Mouse (Mus musculus) CH12.LX (cell line): ENCODE measurements around the gene Lmod3. TPM values are rescaled to one million over a fixed set of nuclear protein-coding genes. Genes with fewer than 3 reads are reported as not detected.

ENCODE experiments used
- DNase-seq: peaks from one replicate; pipeline ENCODE4 v3.0.0-alpha.2; 2013; ENCODE audit errors: extremely low read depth
- H3K27ac ChIP-seq: 2 replicates; pipeline ENCODE4 v1.5.1; 2012; ENCODE audit warnings: low read depth, mild to moderate bottlenecking, control low read depth, moderate library complexity; ENCODE audit not compliant: insufficient read depth
- H3K27me3 ChIP-seq: replicated peaks from 2 replicates; pipeline ENCODE3; 2012; ENCODE audit warnings: inconsistent platforms
- H3K36me3 ChIP-seq, 2 experiments: replicated peaks in 1 of 2; 2 replicates each; pipeline versions ENCODE3 to v1.6.1; 2012; ENCODE audit warnings: inconsistent platforms in 1 of 2, low read length in 1 of 2, mild to moderate bottlenecking in 1 of 2, mixed read lengths in 1 of 2, moderate library complexity in 1 of 2; ENCODE audit not compliant: control insufficient read depth in 1 of 2, insufficient read depth in 1 of 2
- H3K4me1 ChIP-seq, 2 experiments: 2 replicates each; pipeline ENCODE4 v1.6.1; 2012; ENCODE audit warnings: inconsistent platforms in 1 of 2, moderate library complexity in 1 of 2; ENCODE audit not compliant: insufficient read depth in 2 of 2, control insufficient read depth in 1 of 2
- H3K4me2 ChIP-seq: 2 replicates; pipeline ENCODE4 v1.6.1; 2012; ENCODE audit warnings: low read depth, mild to moderate bottlenecking, control low read depth; ENCODE audit not compliant: poor library complexity, insufficient read depth, severe bottlenecking
- H3K4me3 ChIP-seq, 3 experiments: fragments of 150-350 bp in 1 of 3; sonication (generic) in 1 of 3; replicated peaks in 1 of 3; 2 replicates each; pipeline versions ENCODE3 to v1.5.1; 2011 to 2012; ENCODE audit warnings: low read depth in 2 of 3, low read length in 2 of 3, mild to moderate bottlenecking in 2 of 3, moderate library complexity in 2 of 3, control low read depth in 1 of 3, improper control_type of control experiment in 1 of 3, inconsistent platforms in 1 of 3, mixed read lengths in 1 of 3; ENCODE audit not compliant: poor library complexity in 1 of 3
- H3K79me2 ChIP-seq: replicated peaks from 2 replicates; pipeline ENCODE4 v1.6.1; 2012; ENCODE audit warnings: mild to moderate bottlenecking, moderate library complexity; ENCODE audit not compliant: control insufficient read depth, poor library complexity, insufficient read depth, severe bottlenecking; ENCODE audit errors: extremely low read depth
- H3K9ac ChIP-seq: 2 replicates; pipeline ENCODE4 v1.6.1; 2012; ENCODE audit warnings: low read depth, mild to moderate bottlenecking, control low read depth, moderate library complexity; ENCODE audit not compliant: insufficient read depth
- H3K9me3 ChIP-seq: replicated peaks from 2 replicates; pipeline ENCODE3; 2012; ENCODE audit warnings: low read length, inconsistent platforms, mixed read lengths
- CTCF ChIP-seq, 2 experiments: IDR thresholded peaks in 1 of 2; conservative IDR thresholded peaks in 1 of 2; 2 replicates each; pipeline ENCODE4 v1.5.1; 2011 to 2012; ENCODE audit warnings: low read depth in 2 of 2, low read length in 2 of 2, improper control_type of control experiment in 1 of 2, inconsistent platforms in 1 of 2, mild to moderate bottlenecking in 1 of 2, moderate library complexity in 1 of 2
- ELF1 ChIP-seq: IDR thresholded peaks from 2 replicates; pipeline ENCODE4 v1.6.1; 2014; ENCODE audit warnings: low read depth, mild to moderate bottlenecking, inconsistent platforms, low read length, improper control_type of control experiment
- ETS1 ChIP-seq: conservative IDR thresholded peaks from 2 replicates; pipeline ENCODE4 v1.6.1; 2012; ENCODE audit warnings: low read depth, mild to moderate bottlenecking, inconsistent platforms, low read length, improper control_type of control experiment, moderate library complexity
- IRF4 ChIP-seq: IDR thresholded peaks from 2 replicates; pipeline ENCODE4 v1.6.1; 2014; ENCODE audit warnings: low read depth, mild to moderate bottlenecking, inconsistent platforms, low read length, improper control_type of control experiment
- JUN ChIP-seq: IDR thresholded peaks from 2 replicates; pipeline ENCODE4 v1.6.1; 2011; ENCODE audit warnings: low read depth, mild to moderate bottlenecking, low read length, improper control_type of control experiment, moderate library complexity; ENCODE audit not compliant: insufficient read depth
- KAT2A ChIP-seq: IDR thresholded peaks from 2 replicates; pipeline ENCODE4 v1.6.1; 2012; ENCODE audit warnings: low read length, improper control_type of control experiment, inconsistent platforms; ENCODE audit not compliant: insufficient replicate concordance
- MAX ChIP-seq: IDR thresholded peaks from 2 replicates; pipeline ENCODE4 v1.6.1; 2011; ENCODE audit warnings: low read length, improper control_type of control experiment
- MXI1 ChIP-seq: IDR thresholded peaks from 2 replicates; pipeline ENCODE4 v1.6.1; 2011; ENCODE audit warnings: mild to moderate bottlenecking, low read depth, low read length, improper control_type of control experiment
- MYC ChIP-seq: IDR thresholded peaks from 2 replicates; pipeline ENCODE4 v1.6.1; 2011; ENCODE audit warnings: low read depth, mild to moderate bottlenecking, improper control_type of control experiment, low read length
- NELFE ChIP-seq: IDR thresholded peaks from 2 replicates; pipeline ENCODE4 v1.6.1; 2011; ENCODE audit warnings: low read depth, low read length, improper control_type of control experiment
- PAX5 ChIP-seq: IDR thresholded peaks from 2 replicates; pipeline ENCODE4 v1.6.1; 2012; ENCODE audit warnings: low read length, inconsistent platforms, mixed read lengths
- POLR2A ChIP-seq: IDR thresholded peaks from 2 replicates; pipeline ENCODE4 v1.6.1; 2011; ENCODE audit warnings: low read depth, mild to moderate bottlenecking, improper control_type of control experiment, low read length
- POLR2AphosphoS2 ChIP-seq: IDR thresholded peaks from 2 replicates; pipeline ENCODE4 v1.6.1; 2011; ENCODE audit warnings: low read depth, low read length, improper control_type of control experiment
- RAD21 ChIP-seq: IDR thresholded peaks from 2 replicates; pipeline ENCODE4 v1.6.1; 2011; ENCODE audit warnings: low read depth, mild to moderate bottlenecking, low read length, improper control_type of control experiment, moderate library complexity
- RCOR1 ChIP-seq: conservative IDR thresholded peaks from 2 replicates; pipeline ENCODE4 v1.6.1; 2012; ENCODE audit warnings: low read depth, mild to moderate bottlenecking, inconsistent platforms, low read length, improper control_type of control experiment
- SMC3 ChIP-seq: IDR thresholded peaks from 2 replicates; pipeline ENCODE4 v1.6.1; 2011; ENCODE audit warnings: low read depth, low read length, improper control_type of control experiment
- TCF12 ChIP-seq: IDR thresholded peaks from 2 replicates; pipeline ENCODE4 v1.6.1; 2014; ENCODE audit warnings: low read depth, mild to moderate bottlenecking, inconsistent platforms, low read length, improper control_type of control experiment
- USF1 ChIP-seq: IDR thresholded peaks from 2 replicates; pipeline ENCODE4 v1.6.1; 2014; ENCODE audit warnings: low read depth, mild to moderate bottlenecking, inconsistent platforms, low read length, improper control_type of control experiment
- USF2 ChIP-seq: conservative IDR thresholded peaks from 2 replicates; pipeline ENCODE4 v1.6.1; 2011; ENCODE audit warnings: low read depth, low read length, improper control_type of control experiment
- ZC3H11A ChIP-seq: IDR thresholded peaks from 2 replicates; pipeline ENCODE4 v1.6.1; 2012; ENCODE audit warnings: low read depth, mild to moderate bottlenecking, inconsistent platforms, low read length, improper control_type of control experiment
- dilution Hi-C: fragments of 300-500 bp; cut with MboI; formaldehyde crosslinking; loops from 2 replicates; pipeline ENCODE4 v1.14.3; 2020; ENCODE audit warnings: low sequenced_read_pairs; ENCODE audit not compliant: extremely low pct_unique_long_range_greater_than_20kb, extremely low pct_ligation_motif_present
- in situ Hi-C: fragments of 300-500 bp; cut with MboI; formaldehyde crosslinking; loops from 3 replicates; pipeline ENCODE4 v1.14.3; 2019; ENCODE audit warnings: low sequenced_read_pairs, low pct_ligation_motif_present, low pct_unique_long_range_greater_than_20kb, mixed read lengths
- polyA plus RNA-seq: library from polyadenylated mRNA; unstranded; fragments of >175 nt; gene quantifications from 2 replicates; pipeline ENCODE4 v1.2.1, GENCODE M21; 2012; ENCODE audit warnings: low read depth; ENCODE audit not compliant: insufficient read length
- total RNA-seq, 2 experiments: library from RNA; depleted of rRNA; stranded (reverse); fragments of 300-350 nt in 1 of 2; fragments of >200 nt in 1 of 2; gene quantifications; 2 replicates each; pipeline ENCODE4 v1.2.3; 2012 to 2014

The Lmod3 gene
- total and polyA plus RNA-seq, 3 experiments: not detected

DNA sequence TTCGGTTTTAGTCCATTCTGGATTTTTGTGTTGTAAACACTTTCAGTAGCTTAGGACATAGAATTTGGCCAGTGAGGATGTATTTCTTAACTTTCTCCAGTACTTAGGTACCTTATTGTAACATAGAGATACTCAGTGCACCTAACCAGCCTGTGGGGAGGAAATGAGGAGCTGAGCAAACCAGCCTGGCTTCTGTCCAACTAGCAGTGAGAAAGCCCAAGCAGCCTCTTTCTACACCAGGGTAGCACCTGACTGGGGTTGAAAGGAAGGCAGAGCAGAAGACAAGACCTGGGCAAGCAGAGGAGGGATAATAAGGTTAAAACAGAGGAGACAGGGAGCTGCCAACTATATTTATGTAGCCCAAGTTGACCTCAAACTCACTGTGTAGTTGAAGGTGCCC is 31.1 kb upstream of the Lmod3 start:
- no peaks in the 10 kb centered on the region for H3K9me3 ChIP-seq
- no peak for TF ChIP-seq ELF1
- TF ChIP-seq POLR2A: no peak
- TF ChIP-seq IRF4: no peak
- H3K27ac ChIP-seq: no peak overlapping the region
- no peaks in the 10 kb centered on the region for H3K27me3 ChIP-seq
- H3K79me2 ChIP-seq: no peaks in the 10 kb centered on the region
- H3K4me3 ChIP-seq: no peak overlapping the region
- no peak overlapping the region for H3K4me2 ChIP-seq
- no peaks in the 10 kb centered on the region for H3K36me3 ChIP-seq
- dilution Hi-C loops: no loop called here
- in situ Hi-C loops: no loop called here
- H3K4me1 ChIP-seq: no peaks in the 10 kb centered on the region; a peak in 1 of 4 replicates
- no peak overlapping the region for H3K9ac ChIP-seq
- no peak for DNase-seq

DNA sequence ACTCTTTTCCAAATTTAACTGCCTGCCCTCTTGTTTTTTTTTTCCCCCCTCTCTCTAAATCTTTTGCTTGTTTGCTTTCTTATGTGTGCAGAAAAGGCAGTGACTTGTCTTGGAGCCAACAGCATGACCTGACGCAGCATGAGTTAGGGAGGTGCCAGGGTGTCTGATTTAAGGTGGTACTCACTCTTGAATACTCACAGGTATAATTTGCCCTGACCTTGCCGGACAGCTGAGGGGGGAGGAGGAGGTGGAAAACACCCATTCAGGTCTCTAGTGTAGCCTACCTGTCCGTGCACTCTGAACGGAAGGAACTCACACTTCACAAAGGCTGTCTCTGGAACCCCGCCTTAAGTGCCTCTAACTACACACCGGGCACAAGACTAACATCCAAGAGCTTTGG is 26.3 kb upstream of the Lmod3 start:
- no peak overlapping the region for H3K4me2 ChIP-seq
- H3K4me3 ChIP-seq: no peak overlapping the region
- no peaks in the 10 kb centered on the region for H3K36me3 ChIP-seq
- H3K27ac ChIP-seq: no peak overlapping the region
- H3K79me2 ChIP-seq: no peaks in the 10 kb centered on the region
- DNase-seq: no peak
- no peak overlapping the region for H3K9ac ChIP-seq
- H3K27me3 ChIP-seq: no peaks in the 10 kb centered on the region
- H3K4me1 ChIP-seq: peaks cover 5 to 10% of the 10 kb centered on the region in 2 experiments; a peak in 3 of 4 replicates
- in situ Hi-C loops (loop anchor here (5.0 to 10.0 kb wide), 2 partner anchors 138 to 246 kb away; no protein-coding TSS in a partner anchor), dilution Hi-C loops (no loop called here)
- no peaks in the 10 kb centered on the region for H3K9me3 ChIP-seq
- TF ChIP-seq KAT2A (no peak), POLR2A (no peak), ETS1 (no peak), RCOR1 (no peak), USF1 (no peak)

DNA sequence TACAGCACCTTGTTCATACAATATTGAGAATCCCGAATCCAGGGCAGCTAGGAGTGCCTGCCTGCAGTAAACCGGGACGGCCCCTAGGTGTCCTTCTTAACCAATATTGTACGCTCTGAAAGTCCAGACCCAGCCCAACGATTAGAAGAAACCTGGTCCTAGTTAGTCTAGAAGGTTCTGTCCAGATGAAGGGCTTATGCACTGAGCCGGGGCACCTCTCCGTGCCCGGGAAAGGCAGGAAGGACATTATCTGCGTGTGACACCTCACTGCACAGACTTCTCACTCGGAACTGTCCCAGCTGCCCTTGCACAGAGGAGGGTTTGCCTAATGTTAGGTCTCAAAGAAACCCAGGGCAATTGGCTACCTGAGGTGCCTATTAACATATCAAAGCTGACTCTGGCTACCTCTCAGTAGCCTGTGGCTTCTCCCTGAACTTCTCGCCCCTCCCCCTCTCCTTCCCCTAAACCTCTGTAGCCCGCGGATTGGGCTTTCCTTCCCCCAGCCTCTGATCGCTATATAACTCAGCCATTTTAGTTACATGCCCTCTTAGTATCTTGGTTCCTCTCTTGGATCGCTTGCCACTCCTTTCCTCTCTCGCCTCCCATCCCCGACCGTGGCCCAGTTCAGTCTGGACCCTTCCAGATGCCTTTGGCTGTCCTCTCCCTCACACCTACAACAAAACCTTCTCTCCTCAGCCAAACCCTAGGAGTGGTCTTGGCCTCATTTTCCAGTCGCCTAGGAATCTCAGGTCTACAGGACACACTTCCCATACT is 25.6 kb upstream of the Lmod3 start:
- no peak overlapping the region for H3K27ac ChIP-seq
- no peak overlapping the region for H3K9ac ChIP-seq
- H3K4me2 ChIP-seq: peak overlapping the region; percentile 5; the same call in 1 of the 2 replicates
- dilution Hi-C loops: no loop called here
- peaks cover 6 to 10% of the 10 kb centered on the region in 2 experiments; a peak in 3 of 4 replicates for H3K4me1 ChIP-seq
- H3K79me2 ChIP-seq: no peaks in the 10 kb centered on the region
- in situ Hi-C loops: loop anchor here (5.0 to 10.0 kb wide), 2 partner anchors 139 to 247 kb away; no protein-coding TSS in a partner anchor
- no peaks in the 10 kb centered on the region for H3K9me3 ChIP-seq
- H3K4me3 ChIP-seq: no peak overlapping the region
- peak; percentile 63 for DNase-seq
- no peak for TF ChIP-seq MXI1
- no peak for TF ChIP-seq MYC
- TF ChIP-seq TCF12: no peak
- TF ChIP-seq MAX: no peak
- TF ChIP-seq JUN: no peak
- peak; percentile 74 for TF ChIP-seq ZC3H11A
- TF ChIP-seq SMC3: peak; percentile 91
- TF ChIP-seq CTCF (conservative IDR thresholded peaks at IDR 0.05 in 1 of 2, IDR thresholded peaks at IDR 0.05 in 1 of 2; ENCODE audit: low read depth in 2 of 2, low read length in 2 of 2): peak; percentile 74 to 95
- no peak for TF ChIP-seq USF2
- TF ChIP-seq IRF4: peak; percentile 50; the same call in 1 of the 2 replicates
- TF ChIP-seq NELFE: no peak
- TF ChIP-seq RAD21: peak; percentile 96
- TF ChIP-seq PAX5: no peak
- no peak for TF ChIP-seq KAT2A
- no peak for TF ChIP-seq POLR2AphosphoS2
- no peaks in the 10 kb centered on the region for H3K27me3 ChIP-seq
- no peaks in the 10 kb centered on the region for H3K36me3 ChIP-seq
